Mouse (Mus musculus) mature B cell (primary cell): ENCODE results near the gene Samd3.

ENCODE experiments used
- in situ Hi-C: fragments of 300-500 bp; cut with MboI; formaldehyde crosslinking; loops from 2 replicates; pipeline ENCODE4 v1.14.3; 2019

Samd3 gene

DNA sequence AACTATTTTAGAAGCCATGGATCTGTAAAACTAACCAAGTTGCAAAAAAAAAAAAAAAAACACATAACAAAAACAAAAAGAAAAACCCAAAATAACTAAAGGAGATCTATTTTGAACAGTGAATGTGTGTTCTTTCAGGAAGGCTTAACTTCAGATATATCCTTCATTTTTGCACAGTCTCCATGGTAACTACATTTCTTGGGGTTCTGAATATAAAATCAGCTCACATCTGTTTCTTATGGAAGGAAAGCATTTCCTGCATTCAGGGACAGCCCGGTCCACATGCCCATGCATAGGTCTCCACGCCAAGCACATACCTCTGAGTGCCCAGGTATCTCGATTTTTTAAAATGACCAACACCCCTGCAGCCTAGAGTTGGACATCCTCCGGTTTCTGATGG lies 72.8 kb downstream of the Samd3 start:
- in situ Hi-C loops: no loop called here

DNA sequence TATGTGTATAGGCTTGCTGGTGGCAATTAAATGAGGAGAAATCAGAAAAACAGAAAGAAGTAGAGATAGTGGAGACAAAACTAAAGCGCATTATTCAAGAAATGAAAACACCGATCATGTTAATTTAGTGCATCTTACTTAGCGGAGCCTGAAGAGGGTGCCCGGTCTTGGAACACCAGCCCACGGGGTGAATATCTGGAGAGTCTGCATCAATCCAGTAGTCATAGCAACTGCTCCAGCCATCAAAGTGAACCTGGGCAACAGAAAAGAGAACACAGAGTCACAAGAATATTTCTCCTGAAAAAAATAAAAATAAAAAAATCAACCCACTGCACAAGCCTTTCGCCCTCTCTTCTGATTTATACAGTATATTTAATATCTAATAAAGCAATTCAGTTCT lies 74.0 kb downstream of the Samd3 start:
- in situ Hi-C loops: no loop called here

DNA sequence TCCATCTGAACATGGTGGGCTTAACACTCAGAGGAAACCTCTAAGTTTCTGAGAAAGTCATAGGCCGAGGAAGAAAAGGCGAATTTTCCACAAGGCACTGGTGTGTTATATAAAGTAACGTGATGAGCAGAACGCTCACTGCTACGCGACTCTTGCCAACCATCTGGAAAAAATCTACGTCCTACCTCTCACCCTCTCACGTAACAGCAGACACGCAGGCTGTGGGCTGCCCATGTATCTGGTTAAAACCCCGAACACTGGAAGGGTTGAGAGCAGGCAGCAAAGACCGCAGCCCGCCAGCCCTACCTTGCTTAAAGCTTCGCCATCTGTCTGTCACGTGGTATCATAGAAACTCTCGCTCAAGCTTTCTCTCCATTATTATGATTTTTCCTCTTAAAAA lies 84.8 kb downstream of the Samd3 start:
- in situ Hi-C loops: no loop called here

DNA sequence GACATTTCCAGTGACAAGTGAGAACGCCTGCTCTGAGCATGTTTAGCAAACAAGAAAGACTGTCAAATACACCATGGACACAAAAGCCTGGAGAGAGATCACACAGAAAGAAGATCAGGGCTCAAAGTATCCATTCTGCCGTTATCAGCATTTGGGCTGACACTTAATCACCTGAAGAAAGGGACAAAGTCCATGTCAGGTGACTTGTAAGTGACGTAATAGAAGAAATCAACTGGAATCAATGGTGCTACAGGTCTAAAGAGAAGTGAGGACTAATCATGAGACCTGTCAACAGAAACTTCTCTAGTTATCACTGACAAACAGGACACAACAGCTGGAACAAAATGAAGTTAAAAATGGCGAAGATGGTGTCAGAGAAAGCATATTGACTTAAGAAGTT lies 91.2 kb downstream of the Samd3 start:
- in situ Hi-C loops: no loop called here
